Mouse (Mus musculus): ENCODE data around the gene Mpo. TPM values are rescaled to one million over a fixed set of nuclear protein-coding genes. Genes with fewer than 3 reads are reported as not detected.

Mpo gene
- polyA plus RNA-seq (2016; fragmentation: Nextera tagmentation; extraction: Ambion mirVana): 1.7 and 2.3 TPM in 2 replicates

GRCm38 (mm10) chr11:87793460-87793859, at the start of gene Mpo:
Mpo (plus strand) TSS chr11:87793581.
- H3K4me2 ChIP-seq (replicated peaks): no peak within 1 kb of the TSS
- no peak within 1 kb of the TSS for H3K9ac ChIP-seq
- 75% methylated on average over 3 of the region's 3 CpGs for WGBS
- no peak within 1 kb of the TSS for H3K27ac ChIP-seq
- no peak within 1 kb of the TSS for H3K4me3 ChIP-seq
- H3K36me3 ChIP-seq: no peaks in the 10 kb centered on the region
- H3K27me3 ChIP-seq: no peaks in the 10 kb centered on the region
- ATAC-seq (ENCODE audit: low FRiP score): no peak
- no peaks in the 10 kb centered on the region for H3K9me3 ChIP-seq (replicated peaks)
- H3K4me1 ChIP-seq: no peaks in the 10 kb centered on the region

GRCm38 (mm10) chr11:87743691-87744090, 49.7 kb upstream of the Mpo start:
- H3K9ac ChIP-seq: no peak overlapping the region
- H3K36me3 ChIP-seq: peaks cover 48% of the 10 kb centered on the region
- no peaks in the 10 kb centered on the region for H3K27me3 ChIP-seq
- ATAC-seq (ENCODE audit: low FRiP score): no peak
- H3K4me2 ChIP-seq (replicated peaks): no peak overlapping the region
- H3K27ac ChIP-seq: no peak overlapping the region
- no peaks in the 10 kb centered on the region for H3K9me3 ChIP-seq (replicated peaks)
- 91% methylated on average over 3 of the region's 3 CpGs for WGBS
- H3K4me3 ChIP-seq: no peak overlapping the region
- no peaks in the 10 kb centered on the region for H3K4me1 ChIP-seq

DNA sequence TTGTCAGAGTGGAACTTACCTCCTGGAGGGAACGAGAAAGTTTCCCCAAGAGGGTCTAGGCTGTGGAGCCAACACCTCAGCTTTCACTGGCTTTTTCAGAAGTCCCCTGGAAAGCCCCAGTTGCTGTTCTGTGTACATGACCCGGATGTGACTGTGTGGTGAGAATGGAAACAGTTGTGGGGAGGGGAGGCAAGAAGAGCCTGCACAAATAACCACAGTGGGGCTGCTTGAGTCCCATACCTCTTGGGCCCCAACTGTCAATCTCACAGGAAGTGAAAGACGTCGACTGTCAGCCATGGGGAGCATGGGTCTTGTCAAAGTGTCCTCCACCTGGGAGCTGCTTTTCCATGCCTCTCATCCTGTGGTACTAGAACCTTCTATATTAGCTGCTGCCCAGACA, 48.4 kb upstream of the Mpo start:
- H3K36me3 ChIP-seq: peaks cover 43% of the 10 kb centered on the region
- no peaks in the 10 kb centered on the region for H3K4me1 ChIP-seq
- H3K27me3 ChIP-seq: no peaks in the 10 kb centered on the region
- 83% methylated on average over 4 of the region's 4 CpGs for WGBS
- H3K9me3 ChIP-seq (replicated peaks): no peaks in the 10 kb centered on the region
- no peak overlapping the region for H3K27ac ChIP-seq
- no peak overlapping the region for H3K9ac ChIP-seq
- no peak overlapping the region for H3K4me2 ChIP-seq (replicated peaks)
- no peak for ATAC-seq (ENCODE audit: low FRiP score)
- no peak overlapping the region for H3K4me3 ChIP-seq

- no peaks in the 10 kb centered on the region for H3K27me3 ChIP-seq
- no peak for ATAC-seq (ENCODE audit: low FRiP score)
- 84% methylated on average over 9 of the region's 9 CpGs for WGBS
These were observed 47.5 kb upstream of the Mpo start for GRCm38 (mm10) chr11:87745632-87746555.

DNA sequence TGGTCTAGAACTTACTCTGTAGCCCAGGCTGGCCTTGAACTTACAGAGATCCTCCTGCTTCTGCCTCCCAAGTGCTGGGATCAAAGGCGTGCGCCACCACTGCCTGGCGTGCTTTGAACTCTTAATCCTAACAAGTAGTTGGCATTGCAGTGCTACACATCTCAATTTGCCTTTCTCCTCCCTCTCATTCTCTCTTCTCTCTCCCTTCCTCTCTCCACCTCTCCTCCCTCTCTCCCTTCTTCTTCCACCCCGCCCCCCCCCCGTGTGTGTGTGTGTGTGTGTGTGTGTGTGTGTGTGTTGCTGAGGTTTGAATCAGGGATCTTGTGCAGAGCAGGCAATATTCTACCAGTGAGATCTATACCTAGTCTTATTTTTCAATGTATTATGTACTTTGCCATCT, 46.1 kb upstream of the Mpo start:
- 88% methylated on average over 5 of the region's 5 CpGs for WGBS
- no peaks in the 10 kb centered on the region for H3K9me3 ChIP-seq (replicated peaks)
- H3K27me3 ChIP-seq: no peaks in the 10 kb centered on the region
- ATAC-seq (ENCODE audit: low FRiP score): no peak
- peaks cover 27% of the 10 kb centered on the region for H3K36me3 ChIP-seq
- no peak overlapping the region for H3K9ac ChIP-seq
- H3K4me3 ChIP-seq: no peak overlapping the region
- H3K27ac ChIP-seq: no peak overlapping the region
- no peaks in the 10 kb centered on the region for H3K4me1 ChIP-seq
- H3K4me2 ChIP-seq (replicated peaks): no peak overlapping the region

More at GRCm38 (mm10) chr11:87745632-87746555, 47.5 kb upstream of the Mpo start:
- Histone ChIP-seq H3K9ac (no peak overlapping the region), H3K36me3 (peaks cover 36% of the 10 kb centered on the region), H3K27ac (no peak overlapping the region), H3K4me1 (no peaks in the 10 kb centered on the region), H3K4me2 (replicated peaks) (no peak overlapping the region), H3K9me3 (replicated peaks) (no peaks in the 10 kb centered on the region), H3K4me3 (no peak overlapping the region)

GRCm38 (mm10) chr11:87747716-87748115, 45.7 kb upstream of the Mpo start:
- 90% methylated on average over 7 of the region's 7 CpGs for WGBS
- no peaks in the 10 kb centered on the region for H3K4me1 ChIP-seq
- H3K27me3 ChIP-seq: no peaks in the 10 kb centered on the region
- H3K9me3 ChIP-seq (replicated peaks): no peaks in the 10 kb centered on the region
- H3K4me3 ChIP-seq: no peak overlapping the region
- no peak for ATAC-seq (ENCODE audit: low FRiP score)
- no peak overlapping the region for H3K27ac ChIP-seq
- H3K36me3 ChIP-seq: peaks cover 23% of the 10 kb centered on the region
- no peak overlapping the region for H3K9ac ChIP-seq
- no peak overlapping the region for H3K4me2 ChIP-seq (replicated peaks)

DNA sequence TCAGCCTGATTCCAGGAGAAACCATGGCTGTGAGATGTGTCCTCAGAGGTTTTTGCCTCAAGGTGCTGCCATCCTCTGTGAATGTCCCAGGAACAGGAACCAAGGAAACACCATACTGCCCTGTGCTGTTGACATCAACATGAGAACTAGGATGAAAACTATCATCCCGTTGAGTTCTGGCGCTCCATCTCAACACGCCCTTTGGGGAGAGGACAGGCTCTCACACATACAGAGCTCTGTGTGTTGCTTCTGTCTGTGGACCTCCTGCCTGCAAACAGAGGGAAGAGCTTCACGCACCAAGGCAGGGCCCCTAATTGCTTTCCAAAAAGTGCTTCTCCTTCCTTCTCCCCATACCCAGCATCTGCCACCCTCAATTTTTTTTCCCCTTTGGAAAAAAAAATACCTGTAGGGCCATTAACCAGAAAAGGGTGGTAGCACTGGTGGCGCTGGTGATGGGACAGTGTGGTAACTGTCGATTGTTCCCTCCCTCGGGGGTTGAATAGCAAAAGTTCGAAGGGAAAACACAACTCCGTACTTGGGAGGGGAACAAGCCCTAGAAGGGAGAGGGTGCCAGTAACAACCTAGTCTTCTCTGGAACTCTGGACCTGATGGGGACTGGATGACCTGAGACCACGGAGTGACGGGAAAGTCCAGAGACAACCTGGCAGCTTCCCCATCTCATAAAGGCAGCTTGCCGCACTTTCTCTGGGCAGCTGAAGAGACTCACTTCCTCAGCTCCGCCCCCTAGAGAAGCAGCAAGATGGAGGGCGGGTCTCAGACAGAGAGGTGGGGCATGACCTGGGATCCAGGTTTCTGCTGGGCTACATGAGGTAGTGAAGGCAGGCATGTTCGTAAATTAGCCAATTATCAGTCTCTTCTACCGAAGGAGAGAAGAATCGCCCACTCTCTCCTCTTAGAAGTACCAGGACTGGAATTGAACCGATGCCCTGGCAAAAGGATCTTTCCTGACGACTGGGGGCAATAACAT, 45.0 kb upstream of the Mpo start:
- Histone ChIP-seq H3K9me3 (replicated peaks) (no peaks in the 10 kb centered on the region), H3K36me3 (peaks cover 18% of the 10 kb centered on the region), H3K9ac (no peak overlapping the region), H3K4me2 (replicated peaks) (0 out of 2 replicates have a peak overlapping the region, but pooled peaks have one; percentile 6), H3K27me3 (no peaks in the 10 kb centered on the region; the same call in 1 of the 2 replicates), H3K4me3 (no peak overlapping the region), H3K27ac (no peak overlapping the region), H3K4me1 (no peaks in the 10 kb centered on the region)
- no peak for ATAC-seq (ENCODE audit: low FRiP score)
- 39% methylated on average over 19 of the region's 19 CpGs for WGBS

- 57% methylated on average over 18 of the region's 18 CpGs for WGBS
- no peak overlapping the region for H3K4me2 ChIP-seq (replicated peaks)
- no peak overlapping the region for H3K4me3 ChIP-seq
- no peaks in the 10 kb centered on the region for H3K4me1 ChIP-seq
- H3K9me3 ChIP-seq (replicated peaks): no peaks in the 10 kb centered on the region
- H3K36me3 ChIP-seq: peaks cover 9% of the 10 kb centered on the region
- no peaks in the 10 kb centered on the region; the same call in 1 of the 2 replicates for H3K27me3 ChIP-seq
- no peak overlapping the region for H3K27ac ChIP-seq
- ATAC-seq (ENCODE audit: low FRiP score): no peak
- H3K9ac ChIP-seq: no peak overlapping the region
These were observed 44.0 kb upstream of the Mpo start for GRCm38 (mm10) chr11:87749192-87750042.

DNA sequence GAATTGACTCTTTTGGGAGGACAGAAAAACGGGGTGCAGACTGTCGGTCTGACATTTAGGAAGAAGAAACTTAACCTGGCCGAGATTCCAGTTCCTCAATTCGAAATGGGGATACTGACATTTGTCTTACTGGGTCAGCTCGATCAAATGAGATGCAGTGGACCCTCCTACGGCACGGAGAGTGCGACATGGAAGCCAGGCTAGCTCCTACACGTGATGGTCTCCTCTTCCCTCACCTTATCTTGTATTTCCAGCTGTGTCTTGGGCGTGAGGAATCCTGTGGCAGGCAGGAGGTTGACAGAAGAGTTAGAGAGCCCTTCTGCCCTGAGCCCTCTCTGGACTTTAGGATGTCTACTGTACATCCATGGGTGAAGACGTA, 43.3 kb upstream of the Mpo start:
- 83% methylated on average over 11 of the region's 11 CpGs for whole genome bisulfite sequencing
- no peak for ATAC-seq (ENCODE audit: low FRiP score)
- H3K27ac ChIP-seq: no peak overlapping the region

GRCm38 (mm10) chr11:87750521-87750920, 42.9 kb upstream of the Mpo start:
- 69% methylated on average over 3 of the region's 3 CpGs for WGBS
- no peak overlapping the region for H3K9ac ChIP-seq
- ATAC-seq (ENCODE audit: low FRiP score): no peak
- no peak overlapping the region for H3K27ac ChIP-seq
- no peaks in the 10 kb centered on the region; the same call in 1 of the 2 replicates for H3K27me3 ChIP-seq
- no peaks in the 10 kb centered on the region for H3K4me1 ChIP-seq
- no peaks in the 10 kb centered on the region for H3K9me3 ChIP-seq (replicated peaks)
- H3K4me3 ChIP-seq: no peak overlapping the region
- no peak overlapping the region for H3K4me2 ChIP-seq (replicated peaks)
- H3K36me3 ChIP-seq: no peaks in the 10 kb centered on the region

More for the DNA sequence above, 43.3 kb upstream of the Mpo start:
- H3K4me2 ChIP-seq (replicated peaks): no peak overlapping the region
- no peaks in the 10 kb centered on the region; the same call in 1 of the 2 replicates for H3K27me3 ChIP-seq
- no peak overlapping the region for H3K4me3 ChIP-seq
- H3K4me1 ChIP-seq: no peaks in the 10 kb centered on the region
- peaks cover 4% of the 10 kb centered on the region; the same call in 1 of the 2 replicates for H3K36me3 ChIP-seq
- H3K9me3 ChIP-seq (replicated peaks): no peaks in the 10 kb centered on the region
- no peak overlapping the region for H3K9ac ChIP-seq

GRCm38 (mm10) chr11:87751031-87751430, 42.4 kb upstream of the Mpo start:
- WGBS: 90% methylated on average over 8 of the region's 8 CpGs

More at GRCm38 (mm10) chr11:87751031-87751430, 42.4 kb upstream of the Mpo start:
- H3K4me3 ChIP-seq: no peak overlapping the region
- H3K27me3 ChIP-seq: no peaks in the 10 kb centered on the region; the same call in 1 of the 2 replicates
- no peaks in the 10 kb centered on the region for H3K9me3 ChIP-seq (replicated peaks)
- H3K36me3 ChIP-seq: no peaks in the 10 kb centered on the region
- no peak overlapping the region for H3K27ac ChIP-seq
- no peaks in the 10 kb centered on the region for H3K4me1 ChIP-seq
- no peak overlapping the region for H3K4me2 ChIP-seq (replicated peaks)
- no peak overlapping the region for H3K9ac ChIP-seq
- ATAC-seq (ENCODE audit: low FRiP score): no peak
